Comparison of ENCODE assay signal across 8 mouse cellular contexts in the genomic region with DNA sequence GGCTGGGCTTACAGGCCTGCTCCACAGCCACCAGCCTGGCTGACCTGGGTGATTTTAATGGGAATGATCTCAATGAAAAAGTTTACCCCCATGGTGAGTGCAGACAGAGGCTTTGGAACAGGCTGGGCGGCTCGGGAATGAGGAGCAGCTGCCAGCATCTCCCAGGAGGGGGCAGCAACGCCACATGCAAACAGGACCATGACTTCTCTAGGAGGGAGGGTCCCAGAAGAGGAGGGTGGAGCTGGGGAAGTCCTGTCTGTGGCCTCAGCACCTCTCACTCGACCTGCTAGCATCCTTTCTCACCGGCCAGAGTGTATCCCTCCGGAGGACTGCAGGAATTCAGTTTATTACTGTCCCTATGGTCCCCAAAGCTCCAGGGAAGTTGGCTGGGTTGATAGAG.
DNase-seq lines count a peak whose midpoint lies in the region; ATAC-seq and TF ChIP-seq lines count a peak whose summit lies in the region.

No protein-coding gene starts in this region.

- no peaks in the 10 kb centered on the region for H3K27me3 ChIP-seq in forebrain, embryonic 11.5 days (ENCODE audit: control insufficient read depth, insufficient read depth, low read length)
- peaks cover 13% of the 10 kb centered on the region for H3K27me3 ChIP-seq in heart, embryonic 16.5 days (ENCODE audit: control insufficient read depth, insufficient read depth, low read length)
- H3K27me3 ChIP-seq in liver, embryonic 13.5 days: no peaks in the 10 kb centered on the region
- H3K27me3 ChIP-seq in stomach, embryonic 14.5 days (ENCODE audit: control insufficient read depth, insufficient read depth, low read length): no peaks in the 10 kb centered on the region

- H3K4me3 ChIP-seq in forebrain, embryonic 11.5 days (ENCODE audit: low read depth, low read length): no peak overlapping the region
- H3K4me3 ChIP-seq in heart, embryonic 16.5 days (ENCODE audit: low read length): no peak overlapping the region
- no peak overlapping the region for H3K4me3 ChIP-seq in liver, embryonic 13.5 days (replicated peaks)
- no peak overlapping the region for H3K4me3 ChIP-seq in stomach, embryonic 14.5 days (ENCODE audit: low read depth, low read length)

- no peak overlapping the region for H3K27ac ChIP-seq in forebrain, embryonic 11.5 days (ENCODE audit: low read depth, low read length)
- no peak overlapping the region for H3K27ac ChIP-seq in heart, embryonic 16.5 days (ENCODE audit: low read length)
- no peak overlapping the region for H3K27ac ChIP-seq in liver, embryonic 13.5 days
- no peak overlapping the region for H3K27ac ChIP-seq in stomach, embryonic 14.5 days (ENCODE audit: low read length)

- ATAC-seq in forebrain, embryonic 11.5 days (replicated peaks; ENCODE audit: low FRiP score): peak; percentile 86
- peak; percentile 67 for ATAC-seq in heart, embryonic 16.5 days (replicated peaks; ENCODE audit: extremely low read depth, insufficient read depth, low FRiP score)
- no peak for ATAC-seq in liver, embryonic 13.5 days (ENCODE audit: low read depth)
- peak; percentile 70; the same call in 1 of the 2 replicates for ATAC-seq in stomach, embryonic 14.5 days (ENCODE audit: insufficient number of reproducible peaks, insufficient read depth, low FRiP score, low read depth)

- H3K9me3 ChIP-seq in forebrain, embryonic 11.5 days (ENCODE audit: control insufficient read depth, low read length): no peaks in the 10 kb centered on the region
- H3K9me3 ChIP-seq in heart, embryonic 16.5 days (replicated peaks; ENCODE audit: control insufficient read depth, low read length): no peaks in the 10 kb centered on the region
- H3K9me3 ChIP-seq in liver, embryonic 13.5 days (replicated peaks): no peaks in the 10 kb centered on the region
- no peaks in the 10 kb centered on the region for H3K9me3 ChIP-seq in stomach, embryonic 14.5 days (ENCODE audit: control insufficient read depth, low read depth, low read length)

- H3K4me2 ChIP-seq in forebrain, embryonic 11.5 days (ENCODE audit: low read depth, low read length, severe bottlenecking): no peak overlapping the region
- H3K4me2 ChIP-seq in heart, embryonic 16.5 days (ENCODE audit: low read depth, low read length): no peak overlapping the region
- H3K4me2 ChIP-seq in liver, embryonic 13.5 days: no peak overlapping the region
- no peak overlapping the region for H3K4me2 ChIP-seq in stomach, embryonic 14.5 days (replicated peaks; ENCODE audit: low read depth, low read length)

- TF ChIP-seq CTCF in brain, embryonic 14.5 days (IDR thresholded peaks at IDR 0.05; ENCODE audit: borderline replicate concordance, extremely low read depth, insufficient read depth, insufficient read length): peak; percentile 97

- H3K4me1 ChIP-seq in forebrain, embryonic 11.5 days (replicated peaks; ENCODE audit: control insufficient read depth, insufficient read depth, low read length): no peaks in the 10 kb centered on the region
- no peaks in the 10 kb centered on the region; the same call in 1 of the 2 replicates for H3K4me1 ChIP-seq in heart, embryonic 16.5 days (ENCODE audit: control insufficient read depth, insufficient read depth, low read length)
- no peaks in the 10 kb centered on the region for H3K4me1 ChIP-seq in liver, embryonic 13.5 days (replicated peaks)
- no peaks in the 10 kb centered on the region for H3K4me1 ChIP-seq in stomach, embryonic 14.5 days (ENCODE audit: control insufficient read depth, insufficient read depth, low read length)

- no peak for TF ChIP-seq POLR2A in brain, embryonic 14.5 days (IDR thresholded peaks at IDR 0.05; ENCODE audit: borderline replicate concordance, extremely low read depth, insufficient read depth, insufficient read length, poor library complexity, severe bottlenecking)

- H3K36me3 ChIP-seq in forebrain, embryonic 11.5 days (ENCODE audit: control insufficient read depth, insufficient read depth, low read length): no peaks in the 10 kb centered on the region
- H3K36me3 ChIP-seq in heart, embryonic 16.5 days (ENCODE audit: control insufficient read depth, insufficient read depth): no peaks in the 10 kb centered on the region
- H3K36me3 ChIP-seq in liver, embryonic 13.5 days: no peaks in the 10 kb centered on the region
- H3K36me3 ChIP-seq in stomach, embryonic 14.5 days (ENCODE audit: control insufficient read depth, insufficient read depth, low read length): no peaks in the 10 kb centered on the region

- DNase-seq in CD4-positive, CD25-positive, alpha-beta regulatory T cell, adult 2 months (ENCODE audit: low read depth, low spot score): peak; percentile 87
- peak; percentile 89 for DNase-seq in brain, embryonic 14.5 days (ENCODE audit: low read depth)
- peak; percentile 92 for DNase-seq in forebrain, embryonic 11.5 days (ENCODE audit: low spot score)
- peak; percentile 73 to 78 for DNase-seq in kidney, postnatal 25 days
- DNase-seq in liver, embryonic 13.5 days: peak; percentile 23
- peak; percentile 88 for DNase-seq in neural tube, embryonic 10.5 days (ENCODE audit: extremely low spot score, low spot score)

- 1% methylated on average over 6 of the region's 6 CpGs for WGBS in forebrain, embryonic 11.5 days
- 0% methylated on average over 6 of the region's 6 CpGs for WGBS in heart, embryonic 16.5 days
- under 1% methylated on average over 6 of the region's 6 CpGs for WGBS in liver, embryonic 13.5 days (ENCODE audit: insufficient replicate concordance)
- WGBS in stomach, embryonic 14.5 days: 2% methylated on average over 6 of the region's 6 CpGs

- H3K9ac ChIP-seq in forebrain, embryonic 11.5 days (ENCODE audit: low read length): no peak overlapping the region
- H3K9ac ChIP-seq in heart, embryonic 16.5 days (ENCODE audit: low read length): no peak overlapping the region
- no peak overlapping the region for H3K9ac ChIP-seq in liver, embryonic 13.5 days
- no peak overlapping the region for H3K9ac ChIP-seq in stomach, embryonic 14.5 days (replicated peaks; ENCODE audit: low read depth, low read length)

Comparison
In these comparisons a context has a peak if more than half of its experiments do, and no peak if none do; other contexts are left out.
1. DNase-seq: peak in every context shown above with its lines; median percentile 92 in forebrain, embryonic 11.5 days; 89 in brain, embryonic 14.5 days; 88 in neural tube, embryonic 10.5 days; 87 in CD4-positive, CD25-positive, alpha-beta regulatory T cell, adult 2 months; 76 in kidney, postnatal 25 days; 23 in liver, embryonic 13.5 days.